Comparison of ENCODE assay signal across 19 mouse cellular contexts in the genomic region with DNA sequence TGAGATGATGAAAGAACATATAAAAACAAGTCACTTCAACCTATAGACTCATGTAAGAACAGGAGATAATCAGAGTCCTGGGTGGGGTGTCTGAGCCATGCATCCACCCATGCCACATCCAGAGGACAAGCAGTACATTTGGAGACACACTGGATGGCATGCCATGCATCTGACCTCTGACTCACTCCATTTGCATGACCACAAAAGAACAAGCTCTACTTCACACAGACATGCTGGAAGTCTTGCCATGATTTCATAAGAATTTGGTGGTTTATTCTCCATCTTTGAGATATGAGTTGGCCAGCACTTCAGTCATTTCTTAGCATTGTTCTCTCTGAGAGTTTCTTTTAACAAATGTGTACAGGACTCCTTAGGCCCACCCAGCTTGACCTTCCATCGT.
"Had no signal": no experiment of that assay in that cellular context is flagged by ENCODE, and none has a peak within 500 bp of the region (broad histone marks: within the 10 kb centered on the region; RNA-seq: fewer than 3 reads in every experiment).

No protein-coding gene starts in this region.

- H3K27me3 ChIP-seq: liver, embryonic 13.5 days; megakaryocyte, embryonic 14.5 days; neural tube, embryonic 12.5 days; neural tube, embryonic 15.5 days; stomach, embryonic 15.5 days had no signal

- DNase-seq: kidney, adult 2 months; kidney, postnatal 25 days; layer of hippocampus, adult 9-11 months; layer of hippocampus, postnatal 36 days; liver, embryonic 13.5 days; lung, adult 2 months; lung, postnatal 14 days; midbrain, embryonic 14.5 days; right cerebral cortex, postnatal 25 days; spleen, adult 18-20 months; thymus, postnatal 25 days had no signal

- H3K27ac ChIP-seq: kidney, postnatal 0 days; layer of hippocampus, adult 2 months; left cerebral cortex, adult 2 months; liver, embryonic 13.5 days; midbrain, embryonic 10.5 days; neural tube, embryonic 12.5 days; neural tube, embryonic 15.5 days; stomach, embryonic 15.5 days had no signal

- H3K4me1 ChIP-seq: liver, embryonic 13.5 days; megakaryocyte, embryonic 14.5 days; neural tube, embryonic 12.5 days; neural tube, embryonic 15.5 days; stomach, embryonic 15.5 days had no signal

- H3K36me3 ChIP-seq: liver, embryonic 13.5 days; midbrain, embryonic 10.5 days; neural tube, embryonic 12.5 days; neural tube, embryonic 15.5 days; stomach, embryonic 15.5 days had no signal

- H3K4me2 ChIP-seq: liver, embryonic 13.5 days; neural tube, embryonic 12.5 days; neural tube, embryonic 15.5 days; stomach, embryonic 15.5 days had no signal

- H3K9ac ChIP-seq: liver, embryonic 13.5 days; neural tube, embryonic 12.5 days; neural tube, embryonic 15.5 days; stomach, embryonic 15.5 days had no signal

- H3K4me3 ChIP-seq: layer of hippocampus, adult 2 months; left cerebral cortex, adult 2 months; liver, embryonic 13.5 days; megakaryocyte, embryonic 14.5 days; midbrain, embryonic 10.5 days; neural tube, embryonic 12.5 days; neural tube, embryonic 15.5 days; stomach, embryonic 15.5 days had no signal

- H3K9me3 ChIP-seq: liver, embryonic 13.5 days; midbrain, embryonic 10.5 days; neural tube, embryonic 12.5 days; neural tube, embryonic 15.5 days; stomach, embryonic 15.5 days had no signal
